Mouse (Mus musculus) layer of hippocampus, adult 2 months (tissue): ENCODE results near the gene Bhmt2. TPM values are rescaled to one million over a fixed set of nuclear protein-coding genes. Genes with fewer than 3 reads are reported as not detected.

Experiments used
- DNase-seq, 2 experiments: peaks; one replicate each; pipeline ENCODE4 v3.0.0; 2022; ENCODE audit warnings: low spot score in 2 of 2
- H3K27ac ChIP-seq: fragments of 200-600 bp; 2 replicates; pipeline ENCODE4 v1.8.1; 2022
- H3K4me3 ChIP-seq: fragments of 200-600 bp; 2 replicates; pipeline ENCODE4 v1.8.1; 2022; ENCODE audit warnings: mild to moderate bottlenecking
- CTCF ChIP-seq: fragments of 200-600 bp; conservative IDR thresholded peaks from 2 replicates; pipeline ENCODE4 v1.8.1; 2022; ENCODE audit warnings: antibody characterized with exemption, mild to moderate bottlenecking, moderate library complexity
- total RNA-seq, 2 experiments: library from RNA; stranded (reverse); gene quantifications; 2 replicates each; pipeline ENCODE4 v1.2.3; 2021

The Bhmt2 gene
- total RNA-seq, 2 experiments from 2014 or later: 0.37 to 0.49 TPM

- no peak overlapping the region for H3K4me3 ChIP-seq
- DNase-seq: peak in 1 of 2 experiments; percentile 48
- H3K27ac ChIP-seq: no peak overlapping the region
- TF ChIP-seq CTCF: 0 out of 2 replicates have a peak, but pooled peaks have one; percentile 1
Observed at GRCm38 (mm10) chr13:93630941-93631705, 43.0 kb downstream of the Bhmt2 start.

GRCm38 (mm10) chr13:93628861-93629260 is 45.2 kb downstream of the Bhmt2 start:
- no peak for TF ChIP-seq CTCF
- H3K4me3 ChIP-seq: no peak overlapping the region
- no peak overlapping the region for H3K27ac ChIP-seq
- DNase-seq: no peak

GRCm38 (mm10) chr13:93614361-93614948 is 59.6 kb downstream of the Bhmt2 start:
- no peak for TF ChIP-seq CTCF
- DNase-seq: no peak
- H3K4me3 ChIP-seq: no peak overlapping the region
- no peak overlapping the region for H3K27ac ChIP-seq

GRCm38 (mm10) chr13:93613771-93614170 is 60.3 kb downstream of the Bhmt2 start:
- TF ChIP-seq CTCF: peak; percentile 68
- DNase-seq: no peak
- H3K27ac ChIP-seq: no peak overlapping the region
- no peak overlapping the region for H3K4me3 ChIP-seq

- DNase-seq: peak; percentile 73 to 87
- Histone ChIP-seq H3K27ac (0 out of 2 replicates have a peak overlapping the region, but pooled peaks have one; percentile 1), H3K4me3 (peak overlapping the region; percentile 38)
- TF ChIP-seq CTCF: peak; percentile 97
Observed at GRCm38 (mm10) chr13:93612660-93613607, 61.2 kb downstream of the Bhmt2 start.

GRCm38 (mm10) chr13:93608476-93608875 is 65.6 kb downstream of the Bhmt2 start:
- Histone ChIP-seq H3K4me3 (no peak overlapping the region), H3K27ac (no peak overlapping the region)
- no peak for TF ChIP-seq CTCF
- no peak for DNase-seq

GRCm38 (mm10) chr13:93607701-93608100 is 66.4 kb downstream of the Bhmt2 start:
- TF ChIP-seq CTCF: no peak
- H3K27ac ChIP-seq: peak overlapping the region; percentile 48; the same call in 1 of the 2 replicates
- no peak for DNase-seq
- H3K4me3 ChIP-seq: no peak overlapping the region

- no peak for TF ChIP-seq CTCF
- Histone ChIP-seq H3K27ac (peak overlapping the region; percentile 48), H3K4me3 (no peak overlapping the region)
- DNase-seq: no peak
Observed at GRCm38 (mm10) chr13:93606868-93607578, 67.1 kb downstream of the Bhmt2 start.

Other genes starting within 250 kb of the Bhmt2 start
- gene Jmy, start 174.5 kb downstream of the Bhmt2 start, total RNA-seq: 10 to 100 TPM; 38.6 TPM
- not detected for gene Bhmt, start 36.3 kb downstream of the Bhmt2 start, total RNA-seq
- gene Dmgdh, start 131 bp upstream of the Bhmt2 start, total RNA-seq: under 1 TPM; 0.12 to 0.28 TPM
- 10 to 100 TPM; 87.0 to 95.3 TPM for gene Arsb, start 97.3 kb upstream of the Bhmt2 start, total RNA-seq